Mouse (Mus musculus): ENCODE data around the gene Supt3. TPM values are rescaled to one million over a fixed set of nuclear protein-coding genes. Genes with fewer than 3 reads are reported as not detected.
A peak's percentile ranks its signal among the peaks of the same experiment; 100 is the strongest.

The Supt3 gene
- total and polyA plus RNA-seq, 2 experiments, result 2.3 to 4.9 TPM

DNA sequence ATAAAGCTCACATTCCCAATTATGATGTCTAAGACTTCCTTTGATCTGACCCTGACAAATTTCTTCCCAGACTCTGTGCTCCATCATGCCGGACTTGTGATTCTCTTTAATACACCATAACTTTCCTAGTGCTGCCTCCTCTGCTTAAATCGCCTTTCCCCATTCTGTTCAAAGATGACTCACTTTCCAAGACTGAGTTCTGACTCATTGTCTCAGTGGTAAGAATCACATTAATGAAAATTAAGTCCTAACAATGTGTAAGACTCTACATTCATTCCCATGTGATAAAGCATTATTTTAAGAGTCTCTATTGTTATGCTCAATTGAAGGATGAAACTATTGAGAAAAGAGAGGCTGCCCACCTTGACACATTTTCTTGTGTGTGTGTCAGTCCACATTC is 6.1 kb upstream of the Supt3 start:
- Histone ChIP-seq H3K79me2 (ENCODE audit: control insufficient read depth, insufficient read depth, low read length) (no peaks in the 10 kb centered on the region), H3K36me3 (ENCODE audit: control insufficient read depth, insufficient read depth, low read length) (no peaks in the 10 kb centered on the region), H3K27me3 (ENCODE audit: control insufficient read depth, insufficient read depth, low read length) (no peaks in the 10 kb centered on the region), H3K9ac (ENCODE audit: low read depth, low read length) (no peak overlapping the region), H3K27ac (replicated peaks; ENCODE audit: insufficient read depth, low read depth, low read length) (no peak overlapping the region), H3K4me1 (ENCODE audit: control insufficient read depth, insufficient read depth, low read length) (no peaks in the 10 kb centered on the region), H3K4me3 (ENCODE audit: insufficient read depth, low read depth, low read length) (no peak overlapping the region)
- TF ChIP-seq POLR2A (IDR thresholded peaks at IDR 0.05; ENCODE audit: extremely low read depth, insufficient read depth, low read length) (no peak), CTCF (IDR thresholded peaks at IDR 0.05; ENCODE audit: low read depth, low read length) (no peak)
- DNase-seq (ENCODE audit: extremely low read depth, low read depth, low spot score), result no peak
- WGBS, result 87% methylated on average over 2 of the region's 2 CpGs

DNA sequence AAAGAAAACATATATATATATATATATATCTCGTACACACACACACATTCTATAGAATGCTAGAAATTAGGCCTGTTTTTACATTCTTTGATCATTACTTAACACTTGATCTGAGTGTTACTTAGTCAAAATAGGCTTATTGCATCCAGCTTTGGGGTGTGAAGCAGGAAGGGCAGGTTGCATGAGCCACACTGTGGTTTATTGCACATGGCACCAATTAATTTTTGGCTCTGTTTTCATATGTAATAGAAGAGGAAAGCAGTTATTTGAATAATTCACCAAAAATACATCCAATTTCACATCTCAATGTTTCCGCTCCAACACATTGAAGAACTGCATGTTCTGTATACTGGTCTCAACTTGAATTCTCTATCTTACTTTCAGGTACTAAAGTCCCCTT is 4.4 kb upstream of the Supt3 start:
- Histone ChIP-seq H3K9ac (ENCODE audit: low read depth, low read length) (no peak overlapping the region), H3K4me1 (ENCODE audit: control insufficient read depth, insufficient read depth, low read length) (no peaks in the 10 kb centered on the region), H3K27me3 (ENCODE audit: control insufficient read depth, insufficient read depth, low read length) (no peaks in the 10 kb centered on the region), H3K27ac (replicated peaks; ENCODE audit: insufficient read depth, low read depth, low read length) (no peak overlapping the region), H3K4me3 (ENCODE audit: insufficient read depth, low read depth, low read length) (no peak overlapping the region), H3K79me2 (ENCODE audit: control insufficient read depth, insufficient read depth, low read length) (no peaks in the 10 kb centered on the region), H3K36me3 (ENCODE audit: control insufficient read depth, insufficient read depth, low read length) (no peaks in the 10 kb centered on the region)
- no peak for DNase-seq (ENCODE audit: extremely low read depth, low read depth, low spot score)
- TF ChIP-seq POLR2A (IDR thresholded peaks at IDR 0.05; ENCODE audit: extremely low read depth, insufficient read depth, low read length) (no peak), CTCF (IDR thresholded peaks at IDR 0.05; ENCODE audit: low read depth, low read length) (no peak)
- 88% methylated on average over 2 of the region's 2 CpGs for WGBS

DNA sequence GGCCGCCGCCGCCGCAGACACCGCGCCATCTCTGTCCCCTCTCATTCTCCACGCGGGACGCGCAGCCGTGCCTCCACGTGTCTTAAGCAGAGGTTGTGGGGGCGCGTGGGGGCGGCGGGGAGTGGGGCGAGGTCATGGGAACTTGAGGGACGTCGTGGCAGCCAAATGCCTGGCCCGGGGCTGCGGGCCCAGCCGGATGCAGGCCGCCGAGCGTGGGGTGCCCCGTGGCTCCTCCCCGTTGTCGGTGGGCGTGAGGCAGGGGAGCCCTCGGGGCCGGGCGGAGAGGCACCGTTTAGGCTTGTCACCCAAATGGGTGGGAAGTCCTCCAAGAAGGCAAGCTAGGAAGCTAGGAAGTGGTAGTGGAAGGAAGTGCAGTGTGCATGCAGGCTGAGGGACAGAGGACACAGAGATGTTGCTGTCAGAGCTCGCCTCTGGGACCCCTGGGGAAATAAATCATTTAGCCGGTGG is 419 bp downstream of the Supt3 start:
- TF ChIP-seq CTCF (IDR thresholded peaks at IDR 0.05; ENCODE audit: low read depth, low read length) (no peak), POLR2A (IDR thresholded peaks at IDR 0.05; ENCODE audit: extremely low read depth, insufficient read depth, low read length) (no peak)
- Histone ChIP-seq H3K27me3 (ENCODE audit: control insufficient read depth, insufficient read depth, low read length) (no peaks in the 10 kb centered on the region), H3K36me3 (ENCODE audit: control insufficient read depth, insufficient read depth, low read length) (no peaks in the 10 kb centered on the region), H3K79me2 (ENCODE audit: control insufficient read depth, insufficient read depth, low read length) (no peaks in the 10 kb centered on the region; the same call in 1 of the 2 replicates), H3K4me3 (ENCODE audit: insufficient read depth, low read depth, low read length) (peak overlapping the region; percentile 81), H3K27ac (replicated peaks; ENCODE audit: insufficient read depth, low read depth, low read length) (no peak overlapping the region), H3K4me1 (ENCODE audit: control insufficient read depth, insufficient read depth, low read length) (no peaks in the 10 kb centered on the region), H3K9ac (ENCODE audit: low read depth, low read length) (peak overlapping the region; percentile 81)
- peak; percentile 44 for DNase-seq (ENCODE audit: extremely low read depth, low read depth, low spot score)
- 1% methylated on average over 35 of the region's 35 CpGs for WGBS

DNA sequence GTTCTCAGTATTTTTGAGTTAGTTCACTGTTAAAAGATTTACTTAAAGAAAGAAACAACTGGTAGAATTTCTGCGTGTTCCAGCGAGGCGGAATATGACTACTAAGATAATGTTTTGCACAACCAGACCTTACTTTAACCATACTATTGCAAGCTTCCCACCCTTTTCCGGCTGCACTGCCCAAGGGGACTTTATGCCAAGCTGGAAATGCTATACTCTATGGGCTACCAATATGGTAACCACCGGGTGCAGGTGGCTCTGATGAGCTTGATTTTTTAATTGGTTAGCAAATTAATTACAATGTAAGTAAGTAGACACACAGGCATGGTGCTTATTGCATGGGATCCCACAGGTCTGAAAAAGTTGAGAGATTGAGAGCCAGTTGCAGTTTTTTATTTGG is 1.2 kb downstream of the Supt3 start:
- H3K4me3 ChIP-seq (ENCODE audit: insufficient read depth, low read depth, low read length), result no peak overlapping the region
- H3K9ac ChIP-seq (ENCODE audit: low read depth, low read length), result no peak overlapping the region
- DNase-seq (ENCODE audit: extremely low read depth, low read depth, low spot score), result no peak
- H3K27ac ChIP-seq (replicated peaks; ENCODE audit: insufficient read depth, low read depth, low read length), result no peak overlapping the region
- TF ChIP-seq CTCF (IDR thresholded peaks at IDR 0.05; ENCODE audit: low read depth, low read length) (no peak), POLR2A (IDR thresholded peaks at IDR 0.05; ENCODE audit: extremely low read depth, insufficient read depth, low read length) (no peak)
- H3K36me3 ChIP-seq (ENCODE audit: control insufficient read depth, insufficient read depth, low read length), result no peaks in the 10 kb centered on the region
- WGBS, result 75% methylated on average over 5 of the region's 5 CpGs
- H3K4me1 ChIP-seq (ENCODE audit: control insufficient read depth, insufficient read depth, low read length), result no peaks in the 10 kb centered on the region
- no peaks in the 10 kb centered on the region for H3K27me3 ChIP-seq (ENCODE audit: control insufficient read depth, insufficient read depth, low read length)
- H3K79me2 ChIP-seq (ENCODE audit: control insufficient read depth, insufficient read depth, low read length), result no peaks in the 10 kb centered on the region; the same call in 1 of the 2 replicates

DNA sequence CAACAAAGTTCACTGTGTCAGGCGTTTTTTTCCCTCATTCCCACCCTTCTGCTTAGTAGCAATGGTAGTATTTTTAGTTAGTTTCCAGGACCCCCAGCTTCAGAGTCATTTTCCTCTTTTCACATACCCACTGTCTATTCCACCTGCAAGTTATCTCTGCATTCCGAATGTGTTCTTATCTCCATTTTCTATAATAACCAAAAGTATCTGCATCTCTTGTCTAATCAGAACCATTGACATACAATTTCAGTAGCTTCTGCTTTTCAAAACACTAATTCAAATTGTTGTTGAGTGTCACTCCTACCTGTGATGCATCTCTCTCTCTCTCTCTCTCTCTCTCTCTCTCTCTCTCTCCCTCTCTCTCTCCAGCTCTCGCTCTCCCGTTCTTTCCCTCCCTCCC is 3.4 kb downstream of the Supt3 start:
- no peak for TF ChIP-seq CTCF (IDR thresholded peaks at IDR 0.05; ENCODE audit: low read depth, low read length)
- TF ChIP-seq POLR2A (IDR thresholded peaks at IDR 0.05; ENCODE audit: extremely low read depth, insufficient read depth, low read length), result no peak
- H3K4me3 ChIP-seq (ENCODE audit: insufficient read depth, low read depth, low read length), result no peak overlapping the region
- H3K9ac ChIP-seq (ENCODE audit: low read depth, low read length), result no peak overlapping the region
- no peaks in the 10 kb centered on the region for H3K4me1 ChIP-seq (ENCODE audit: control insufficient read depth, insufficient read depth, low read length)
- 75% methylated on average over 4 of the region's 4 CpGs for WGBS
- no peak for DNase-seq (ENCODE audit: extremely low read depth, low read depth, low spot score)
- no peaks in the 10 kb centered on the region; the same call in 1 of the 2 replicates for H3K79me2 ChIP-seq (ENCODE audit: control insufficient read depth, insufficient read depth, low read length)
- H3K27ac ChIP-seq (replicated peaks; ENCODE audit: insufficient read depth, low read depth, low read length), result no peak overlapping the region
- H3K27me3 ChIP-seq (ENCODE audit: control insufficient read depth, insufficient read depth, low read length), result no peaks in the 10 kb centered on the region
- H3K36me3 ChIP-seq (ENCODE audit: control insufficient read depth, insufficient read depth, low read length), result no peaks in the 10 kb centered on the region

DNA sequence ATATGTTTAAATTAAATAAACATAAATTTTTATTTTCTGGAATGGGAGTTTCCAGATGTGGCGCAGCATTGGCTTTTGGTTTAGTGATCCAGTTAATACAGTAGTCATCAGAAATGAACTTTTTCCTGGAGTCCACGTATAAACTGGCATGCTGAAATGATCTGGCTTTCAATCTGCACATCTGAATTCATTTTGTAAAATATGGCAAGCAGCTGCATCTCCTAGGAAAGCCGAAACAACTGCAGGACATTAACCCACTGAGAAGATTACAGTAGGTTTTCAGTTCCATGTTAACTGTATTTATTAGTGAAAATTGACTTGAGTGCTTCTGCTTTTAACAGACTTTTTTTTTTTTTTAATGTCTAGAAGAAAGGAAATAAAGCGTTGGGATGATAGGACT is 5.4 kb downstream of the Supt3 start:
- no peak overlapping the region for H3K9ac ChIP-seq (ENCODE audit: low read depth, low read length)
- WGBS, result 91% methylated on average over 4 of the region's 4 CpGs
- DNase-seq (ENCODE audit: extremely low read depth, low read depth, low spot score), result no peak
- no peak overlapping the region for H3K4me3 ChIP-seq (ENCODE audit: insufficient read depth, low read depth, low read length)
- no peaks in the 10 kb centered on the region for H3K27me3 ChIP-seq (ENCODE audit: control insufficient read depth, insufficient read depth, low read length)
- H3K4me1 ChIP-seq (ENCODE audit: control insufficient read depth, insufficient read depth, low read length), result no peaks in the 10 kb centered on the region
- no peaks in the 10 kb centered on the region for H3K36me3 ChIP-seq (ENCODE audit: control insufficient read depth, insufficient read depth, low read length)
- H3K27ac ChIP-seq (replicated peaks; ENCODE audit: insufficient read depth, low read depth, low read length), result no peak overlapping the region
- TF ChIP-seq CTCF (IDR thresholded peaks at IDR 0.05; ENCODE audit: low read depth, low read length), result no peak
- no peak for TF ChIP-seq POLR2A (IDR thresholded peaks at IDR 0.05; ENCODE audit: extremely low read depth, insufficient read depth, low read length)
- H3K79me2 ChIP-seq (ENCODE audit: control insufficient read depth, insufficient read depth, low read length), result no peaks in the 10 kb centered on the region; the same call in 1 of the 2 replicates
